Mouse (Mus musculus) CH12.LX (cell line): ENCODE results near the gene Lingo3. TPM values are rescaled to one million over a fixed set of nuclear protein-coding genes. Genes with fewer than 3 reads are reported as not detected.

Source experiments
- DNase-seq: peaks from one replicate; pipeline ENCODE4 v3.0.0-alpha.2; 2013; ENCODE audit errors: extremely low read depth
- H3K27ac ChIP-seq: 2 replicates; pipeline ENCODE4 v1.5.1; 2012; ENCODE audit warnings: low read depth, mild to moderate bottlenecking, control low read depth, moderate library complexity; ENCODE audit not compliant: insufficient read depth
- H3K27me3 ChIP-seq: replicated peaks from 2 replicates; pipeline ENCODE3; 2012; ENCODE audit warnings: inconsistent platforms
- H3K36me3 ChIP-seq, 2 experiments: replicated peaks in 1 of 2; 2 replicates each; pipeline versions ENCODE3 to v1.6.1; 2012; ENCODE audit warnings: inconsistent platforms in 1 of 2, low read length in 1 of 2, mild to moderate bottlenecking in 1 of 2, mixed read lengths in 1 of 2, moderate library complexity in 1 of 2; ENCODE audit not compliant: control insufficient read depth in 1 of 2, insufficient read depth in 1 of 2
- H3K4me1 ChIP-seq, 2 experiments: 2 replicates each; pipeline ENCODE4 v1.6.1; 2012; ENCODE audit warnings: inconsistent platforms in 1 of 2, moderate library complexity in 1 of 2; ENCODE audit not compliant: insufficient read depth in 2 of 2, control insufficient read depth in 1 of 2
- H3K4me2 ChIP-seq: 2 replicates; pipeline ENCODE4 v1.6.1; 2012; ENCODE audit warnings: low read depth, mild to moderate bottlenecking, control low read depth; ENCODE audit not compliant: poor library complexity, insufficient read depth, severe bottlenecking
- H3K4me3 ChIP-seq, 3 experiments: fragments of 150-350 bp in 1 of 3; sonication (generic) in 1 of 3; replicated peaks in 1 of 3; 2 replicates each; pipeline versions ENCODE3 to v1.5.1; 2011 to 2012; ENCODE audit warnings: low read depth in 2 of 3, low read length in 2 of 3, mild to moderate bottlenecking in 2 of 3, moderate library complexity in 2 of 3, control low read depth in 1 of 3, improper control_type of control experiment in 1 of 3, inconsistent platforms in 1 of 3, mixed read lengths in 1 of 3; ENCODE audit not compliant: poor library complexity in 1 of 3
- H3K79me2 ChIP-seq: replicated peaks from 2 replicates; pipeline ENCODE4 v1.6.1; 2012; ENCODE audit warnings: mild to moderate bottlenecking, moderate library complexity; ENCODE audit not compliant: control insufficient read depth, poor library complexity, insufficient read depth, severe bottlenecking; ENCODE audit errors: extremely low read depth
- H3K9ac ChIP-seq: 2 replicates; pipeline ENCODE4 v1.6.1; 2012; ENCODE audit warnings: low read depth, mild to moderate bottlenecking, control low read depth, moderate library complexity; ENCODE audit not compliant: insufficient read depth
- H3K9me3 ChIP-seq: replicated peaks from 2 replicates; pipeline ENCODE3; 2012; ENCODE audit warnings: low read length, inconsistent platforms, mixed read lengths
- CHD2 ChIP-seq: IDR thresholded peaks from 2 replicates; pipeline ENCODE4 v1.6.1; 2011; ENCODE audit warnings: low read length, improper control_type of control experiment
- ELF1 ChIP-seq: IDR thresholded peaks from 2 replicates; pipeline ENCODE4 v1.6.1; 2014; ENCODE audit warnings: low read depth, mild to moderate bottlenecking, inconsistent platforms, low read length, improper control_type of control experiment
- EP300 ChIP-seq: IDR thresholded peaks from 2 replicates; pipeline ENCODE4 v1.6.1; 2011; ENCODE audit warnings: low read length, improper control_type of control experiment
- HCFC1 ChIP-seq: IDR thresholded peaks from 2 replicates; pipeline ENCODE4 v1.6.1; 2012; ENCODE audit warnings: low read depth, mild to moderate bottlenecking, inconsistent platforms, low read length, improper control_type of control experiment
- IRF4 ChIP-seq: IDR thresholded peaks from 2 replicates; pipeline ENCODE4 v1.6.1; 2014; ENCODE audit warnings: low read depth, mild to moderate bottlenecking, inconsistent platforms, low read length, improper control_type of control experiment
- MAFK ChIP-seq: IDR thresholded peaks from 2 replicates; pipeline ENCODE4 v1.6.1; 2011; ENCODE audit warnings: low read length, improper control_type of control experiment; ENCODE audit not compliant: insufficient replicate concordance
- MAX ChIP-seq: IDR thresholded peaks from 2 replicates; pipeline ENCODE4 v1.6.1; 2011; ENCODE audit warnings: low read length, improper control_type of control experiment
- MAZ ChIP-seq: IDR thresholded peaks from 2 replicates; pipeline ENCODE4 v1.6.1; 2012; ENCODE audit warnings: low read depth, mild to moderate bottlenecking, inconsistent platforms, low read length, improper control_type of control experiment, moderate library complexity
- MXI1 ChIP-seq: IDR thresholded peaks from 2 replicates; pipeline ENCODE4 v1.6.1; 2011; ENCODE audit warnings: mild to moderate bottlenecking, low read depth, low read length, improper control_type of control experiment
- MYC ChIP-seq: IDR thresholded peaks from 2 replicates; pipeline ENCODE4 v1.6.1; 2011; ENCODE audit warnings: low read depth, mild to moderate bottlenecking, improper control_type of control experiment, low read length
- NELFE ChIP-seq: IDR thresholded peaks from 2 replicates; pipeline ENCODE4 v1.6.1; 2011; ENCODE audit warnings: low read depth, low read length, improper control_type of control experiment
- POLR2A ChIP-seq: IDR thresholded peaks from 2 replicates; pipeline ENCODE4 v1.6.1; 2011; ENCODE audit warnings: low read depth, mild to moderate bottlenecking, improper control_type of control experiment, low read length
- POLR2AphosphoS2 ChIP-seq: IDR thresholded peaks from 2 replicates; pipeline ENCODE4 v1.6.1; 2011; ENCODE audit warnings: low read depth, low read length, improper control_type of control experiment
- RAD21 ChIP-seq: IDR thresholded peaks from 2 replicates; pipeline ENCODE4 v1.6.1; 2011; ENCODE audit warnings: low read depth, mild to moderate bottlenecking, low read length, improper control_type of control experiment, moderate library complexity
- SIN3A ChIP-seq: IDR thresholded peaks from 2 replicates; pipeline ENCODE4 v1.6.1; 2012; ENCODE audit warnings: low read length, improper control_type of control experiment, inconsistent platforms
- TBP ChIP-seq: conservative IDR thresholded peaks from 2 replicates; pipeline ENCODE4 v1.6.1; 2011; ENCODE audit warnings: low read depth, low read length, improper control_type of control experiment
- TCF12 ChIP-seq: IDR thresholded peaks from 2 replicates; pipeline ENCODE4 v1.6.1; 2014; ENCODE audit warnings: low read depth, mild to moderate bottlenecking, inconsistent platforms, low read length, improper control_type of control experiment
- USF1 ChIP-seq: IDR thresholded peaks from 2 replicates; pipeline ENCODE4 v1.6.1; 2014; ENCODE audit warnings: low read depth, mild to moderate bottlenecking, inconsistent platforms, low read length, improper control_type of control experiment
- ZC3H11A ChIP-seq: IDR thresholded peaks from 2 replicates; pipeline ENCODE4 v1.6.1; 2012; ENCODE audit warnings: low read depth, mild to moderate bottlenecking, inconsistent platforms, low read length, improper control_type of control experiment
- ZMIZ1 ChIP-seq: IDR thresholded peaks from 2 replicates; pipeline ENCODE4 v1.6.1; 2012; ENCODE audit warnings: low read depth, mild to moderate bottlenecking, inconsistent platforms, low read length, improper control_type of control experiment
- dilution Hi-C: fragments of 300-500 bp; cut with MboI; formaldehyde crosslinking; loops from 2 replicates; pipeline ENCODE4 v1.14.3; 2020; ENCODE audit warnings: low sequenced_read_pairs; ENCODE audit not compliant: extremely low pct_unique_long_range_greater_than_20kb, extremely low pct_ligation_motif_present
- in situ Hi-C: fragments of 300-500 bp; cut with MboI; formaldehyde crosslinking; loops from 3 replicates; pipeline ENCODE4 v1.14.3; 2019; ENCODE audit warnings: low sequenced_read_pairs, low pct_ligation_motif_present, low pct_unique_long_range_greater_than_20kb, mixed read lengths
- polyA plus RNA-seq: library from polyadenylated mRNA; unstranded; fragments of >175 nt; gene quantifications from 2 replicates; pipeline ENCODE4 v1.2.1, GENCODE M21; 2012; ENCODE audit warnings: low read depth; ENCODE audit not compliant: insufficient read length
- total RNA-seq, 2 experiments: library from RNA; depleted of rRNA; stranded (reverse); fragments of 300-350 nt in 1 of 2; fragments of >200 nt in 1 of 2; gene quantifications; 2 replicates each; pipeline ENCODE4 v1.2.3; 2012 to 2014

The Lingo3 gene
- total and polyA plus RNA-seq, 3 experiments, result 0.21 TPM; not detected in 2

DNA sequence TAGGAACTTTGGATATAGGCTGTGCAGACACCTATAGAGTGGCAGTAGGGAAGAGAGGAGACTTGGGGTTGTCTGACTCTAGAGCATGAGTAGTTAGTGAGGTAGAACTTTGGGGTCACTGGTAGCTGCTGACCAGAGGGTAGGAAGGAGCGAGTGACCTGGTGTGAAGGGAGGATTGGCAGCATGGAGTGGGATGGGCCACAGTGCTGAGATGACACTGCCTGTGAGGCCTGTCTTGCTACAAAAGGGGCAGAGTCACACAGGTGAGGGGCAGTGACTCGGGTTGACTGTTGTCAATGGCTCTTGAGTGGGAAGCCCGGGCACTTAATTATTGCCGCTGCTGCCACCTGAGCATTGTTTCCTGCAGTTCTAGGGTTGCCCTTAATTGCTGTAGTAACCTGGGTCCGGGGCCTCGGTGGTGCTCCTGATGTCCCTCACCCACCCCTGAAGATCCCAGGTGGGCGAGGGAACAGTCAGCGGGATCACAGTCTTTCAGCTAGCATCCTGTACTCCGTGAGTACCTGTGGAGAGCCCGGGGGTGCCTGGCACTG is 15.9 kb downstream of the Lingo3 start:
- no peak overlapping the region for H3K27ac ChIP-seq
- peak overlapping the region; percentile 99 for H3K4me2 ChIP-seq
- dilution Hi-C loops, result no loop called here
- peaks cover 26 to 35% of the 10 kb centered on the region in 2 experiments for H3K36me3 ChIP-seq
- H3K4me3 ChIP-seq, result peak overlapping the region; percentile 63 to 93 (median 77)
- no peak for DNase-seq
- H3K27me3 ChIP-seq, result no peaks in the 10 kb centered on the region
- H3K9ac ChIP-seq, result peak overlapping the region; percentile 99
- H3K4me1 ChIP-seq, result peaks cover 20 to 50% of the 10 kb centered on the region in 2 experiments
- in situ Hi-C loops, result no loop called here
- H3K79me2 ChIP-seq, result peaks cover 21% of the 10 kb centered on the region
- H3K9me3 ChIP-seq, result no peaks in the 10 kb centered on the region
- TF ChIP-seq MAX (no peak), MXI1 (no peak), EP300 (no peak), IRF4 (no peak)

DNA sequence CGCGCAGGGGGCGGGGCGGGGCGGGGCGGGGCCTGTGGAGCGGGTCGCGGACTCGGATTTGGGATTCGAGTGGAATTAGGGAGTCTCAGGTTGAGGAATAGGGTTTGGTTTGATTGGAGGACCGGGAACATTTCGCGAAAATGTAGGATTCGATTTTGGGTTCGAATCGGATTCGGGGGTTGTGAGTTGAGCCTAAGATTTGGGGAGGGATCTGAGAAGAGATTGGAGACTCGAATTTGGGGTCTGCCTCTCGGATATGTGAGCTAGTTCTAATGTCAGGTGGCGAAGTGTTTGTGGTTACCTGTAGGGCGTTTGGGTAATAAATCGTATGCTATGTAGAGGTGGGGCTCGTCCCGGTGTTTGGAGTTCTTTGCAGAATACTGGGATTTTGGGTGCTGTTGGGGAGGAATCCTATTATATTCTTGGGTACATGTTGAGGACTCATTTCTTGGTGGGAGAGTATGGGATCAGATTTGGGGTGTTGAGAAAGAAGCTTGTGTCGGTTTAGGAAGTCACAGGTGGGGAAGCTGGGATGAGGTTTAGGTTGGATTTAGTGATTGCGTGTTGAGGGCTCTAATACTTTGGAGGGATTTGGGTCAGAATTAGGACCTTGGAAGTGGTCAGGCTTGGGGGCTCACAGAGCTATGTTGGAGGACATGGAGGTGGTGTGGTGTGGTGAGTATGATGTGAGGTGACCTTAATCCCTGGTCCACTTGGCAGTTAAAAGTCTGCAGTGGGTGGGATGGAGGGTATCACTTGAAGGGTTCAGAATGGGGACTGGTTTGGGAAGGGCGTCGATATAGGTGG is 16.6 kb downstream of the Lingo3 start:
- no peaks in the 10 kb centered on the region for H3K27me3 ChIP-seq
- peaks cover 21% of the 10 kb centered on the region for H3K79me2 ChIP-seq
- in situ Hi-C loops, result no loop called here
- TF ChIP-seq MAZ (no peak), SIN3A (peak; percentile 65), RAD21 (no peak), MXI1 (no peak), TCF12 (no peak)
- peak overlapping the region; percentile 99 for H3K4me2 ChIP-seq
- H3K36me3 ChIP-seq, result peaks cover 26 to 35% of the 10 kb centered on the region in 2 experiments
- dilution Hi-C loops, result no loop called here
- no peak for DNase-seq
- no peaks in the 10 kb centered on the region for H3K9me3 ChIP-seq
- H3K27ac ChIP-seq, result no peak overlapping the region
- H3K4me1 ChIP-seq, result peaks cover 20 to 54% of the 10 kb centered on the region in 2 experiments
- peak overlapping the region; percentile 63 to 93 (median 77) for H3K4me3 ChIP-seq
- peak overlapping the region; percentile 99 for H3K9ac ChIP-seq

DNA sequence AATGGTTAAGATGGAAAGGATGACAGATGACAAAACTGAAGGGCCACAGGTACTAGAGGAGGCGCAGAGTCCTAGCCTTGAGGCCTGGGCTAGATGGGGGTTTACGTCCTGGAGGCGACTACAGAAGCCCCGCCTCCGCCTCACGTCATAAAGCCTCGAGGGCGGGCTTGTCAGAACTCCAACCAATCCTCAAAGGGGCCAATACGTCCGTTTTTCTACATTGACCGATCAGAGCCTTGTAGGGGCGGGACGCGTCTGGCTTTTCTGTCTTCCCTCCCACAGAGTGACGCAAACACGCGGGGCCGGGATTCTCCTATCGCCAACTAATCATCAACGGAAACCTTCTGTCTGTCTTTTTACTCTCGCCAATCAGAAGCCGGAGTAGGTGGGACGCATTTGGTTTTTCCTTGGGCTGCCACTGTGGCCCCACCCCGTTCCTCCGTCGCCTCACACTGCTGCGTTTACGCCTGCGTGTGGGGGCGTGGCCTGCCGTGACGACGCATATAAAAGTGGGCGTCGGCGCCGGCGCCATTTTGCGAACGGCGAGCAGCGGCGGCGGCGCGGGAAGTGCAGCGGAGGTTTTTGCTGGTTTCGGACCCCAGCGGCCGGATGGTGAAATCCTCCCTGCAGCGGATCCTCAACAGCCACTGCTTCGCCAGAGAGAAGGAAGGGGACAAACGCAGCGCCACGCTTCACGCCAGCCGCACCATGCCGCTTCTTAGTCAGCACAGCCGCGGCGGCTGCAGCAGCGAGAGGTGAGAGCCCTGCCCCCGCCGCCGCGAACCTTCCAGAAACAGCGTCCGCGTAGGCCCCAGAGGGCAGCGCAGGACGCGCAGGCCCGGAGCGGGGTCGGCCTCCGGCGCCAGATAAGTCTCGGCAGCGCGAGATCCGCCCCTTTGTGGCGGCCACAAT is 17.4 kb downstream of the Lingo3 start, which contains the start of gene Oaz1:
Gene Oaz1, plus strand, starts transcription at position 506 of the 912 bp plus-strand sequence.
- Histone ChIP-seq H3K9me3 (no peaks in the 10 kb centered on the region), H3K27ac (peak within 1 kb of the TSS; percentile 77), H3K9ac (peak within 1 kb of the TSS; percentile 99), H3K36me3 (peaks cover 26 to 35% of the 10 kb centered on the region in 2 experiments), H3K79me2 (peaks cover 21% of the 10 kb centered on the region), H3K4me2 (peak within 1 kb of the TSS; percentile 99), H3K4me3 (peak within 1 kb of the TSS; percentile 63 to 93 (median 77)), H3K27me3 (no peaks in the 10 kb centered on the region), H3K4me1 (peaks cover 20 to 55% of the 10 kb centered on the region in 2 experiments)
- peak; percentile 100 for DNase-seq
- dilution Hi-C loops, result no loop called here
- in situ Hi-C loops, result no loop called here
- TF ChIP-seq HCFC1 (peak; percentile 50), USF1 (no peak), ZMIZ1 (peak; percentile 64; the same call in 1 of the 2 replicates), ELF1 (peak; percentile 71), TCF12 (peak; percentile 91), NELFE (peak; percentile 66), POLR2A (peak; percentile 81), MAFK (no peak), CHD2 (peak; percentile 80), IRF4 (0 out of 2 replicates have a peak, but pooled peaks have one; percentile 9), RAD21 (no peak), MXI1 (no peak), TBP (peak; percentile 87; the same call in 1 of the 2 replicates), MYC (0 out of 2 replicates have a peak, but pooled peaks have one; percentile 52), POLR2AphosphoS2 (peak; percentile 95), ZC3H11A (no peak), SIN3A (peak; percentile 0; the same call in 1 of the 2 replicates)
